Mouse (Mus musculus) neural tube, embryonic 12.5 days (tissue): Measurements from ENCODE around the gene Stt3a. TPM values are rescaled to one million over a fixed set of nuclear protein-coding genes. Genes with fewer than 3 reads are reported as not detected.
A peak's percentile ranks its signal among the peaks of the same experiment; 100 is the strongest.

Experiments used
- ATAC-seq: fragments of 200-750 bp; cut with Nextera tagmentation; 2 replicates; pipeline ENCODE4 v1.8.0; 2017; ENCODE audit warnings: low read depth, mild to moderate bottlenecking, moderate TSS enrichment, moderate library complexity; ENCODE audit not compliant: low FRiP score
- H3K27ac ChIP-seq: fragments of 300-500 bp; sonication (generic); 2 replicates; pipeline ENCODE4 v1.5.1; 2016
- H3K27me3 ChIP-seq: fragments of 300-500 bp; sonication (generic); replicated peaks from 2 replicates; pipeline ENCODE4 v1.6.1; 2016; ENCODE audit warnings: mild to moderate bottlenecking
- H3K36me3 ChIP-seq: fragments of 300-500 bp; sonication (generic); 2 replicates; pipeline ENCODE4 v1.6.1; 2016; ENCODE audit warnings: mild to moderate bottlenecking
- H3K4me1 ChIP-seq: fragments of 300-500 bp; sonication (generic); 2 replicates; pipeline ENCODE4 v1.6.1; 2016
- H3K4me2 ChIP-seq: fragments of 300-500 bp; sonication (generic); replicated peaks from 2 replicates; pipeline ENCODE4 v1.6.1; 2016; ENCODE audit warnings: mild to moderate bottlenecking
- H3K4me3 ChIP-seq: fragments of 300-500 bp; sonication (generic); 2 replicates; pipeline ENCODE4 v1.5.1; 2016
- H3K9ac ChIP-seq: fragments of 300-500 bp; sonication (generic); 2 replicates; pipeline ENCODE4 v1.6.1; 2016; ENCODE audit warnings: mild to moderate bottlenecking
- H3K9me3 ChIP-seq: fragments of 300-500 bp; sonication (generic); 2 replicates; pipeline ENCODE4 v1.6.1; 2016; ENCODE audit warnings: mild to moderate bottlenecking
- WGBS: fragments of 180-500 bp; shearing (Covaris S2); methylation state at CpG from one replicate; pipeline ENCODE4 v1.1.7; 2016; 5-methylcytosine and 5-hydroxymethylcytosine counted together
- polyA plus RNA-seq: library from polyadenylated mRNA; unstranded; fragments of >200 nt; fragmentation: Nextera tagmentation; extraction: Ambion mirVana; gene quantifications from 2 replicates; pipeline ENCODE4 v1.2.1, GENCODE M21; 2016

Gene Stt3a
- polyA plus RNA-seq, 1 experiment from 2014 or later, result 144 TPM

GRCm38 (mm10) chr9:36794487-36794886, 27.0 kb upstream of the Stt3a start:
- peaks cover 8% of the 10 kb centered on the region for H3K4me1 ChIP-seq
- H3K9me3 ChIP-seq, result no peaks in the 10 kb centered on the region
- H3K4me2 ChIP-seq, result no peak overlapping the region
- WGBS, result 80% methylated on average over 2 of the region's 2 CpGs
- peaks cover 26% of the 10 kb centered on the region for H3K36me3 ChIP-seq
- no peak overlapping the region for H3K9ac ChIP-seq
- no peaks in the 10 kb centered on the region for H3K27me3 ChIP-seq
- no peak overlapping the region for H3K4me3 ChIP-seq
- ATAC-seq, result no peak
- H3K27ac ChIP-seq, result no peak overlapping the region

- Histone ChIP-seq H3K36me3 (peaks cover 47% of the 10 kb centered on the region), H3K9ac (no peak overlapping the region), H3K4me1 (peaks cover 8% of the 10 kb centered on the region), H3K4me3 (no peak overlapping the region), H3K9me3 (no peaks in the 10 kb centered on the region), H3K4me2 (no peak overlapping the region), H3K27ac (no peak overlapping the region), H3K27me3 (no peaks in the 10 kb centered on the region)
- no peak for ATAC-seq
- 91% methylated on average over 3 of the region's 3 CpGs for WGBS
Measured at GRCm38 (mm10) chr9:36792191-36792590, 24.7 kb upstream of the Stt3a start.

DNA sequence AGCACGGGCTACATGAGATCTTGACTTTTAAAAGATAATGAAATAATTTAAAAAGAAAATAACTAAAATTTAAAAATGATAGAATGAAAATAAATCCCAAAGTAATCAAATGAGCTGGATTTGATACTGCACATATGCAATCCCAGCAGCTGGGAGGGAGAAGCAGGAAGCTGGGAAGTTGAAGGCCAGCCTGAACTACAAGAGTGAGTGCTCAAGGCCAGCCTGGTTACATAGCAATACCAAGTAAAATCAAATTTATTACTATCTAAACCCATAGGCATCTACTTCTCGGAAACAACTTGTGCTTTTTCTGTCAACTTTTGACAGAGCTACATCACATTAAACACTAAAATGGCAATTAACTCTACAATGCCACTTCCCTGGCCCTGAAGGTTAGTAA, 16.4 kb upstream of the Stt3a start:
- Histone ChIP-seq H3K27ac (no peak overlapping the region), H3K4me3 (no peak overlapping the region), H3K9me3 (no peaks in the 10 kb centered on the region), H3K9ac (no peak overlapping the region), H3K4me1 (no peaks in the 10 kb centered on the region), H3K4me2 (no peak overlapping the region), H3K27me3 (no peaks in the 10 kb centered on the region), H3K36me3 (peaks cover 70% of the 10 kb centered on the region)
- 92% methylated on average over 2 of the region's 2 CpGs for WGBS
- no peak for ATAC-seq

GRCm38 (mm10) chr9:36769048-36769413, 1.6 kb upstream of the Stt3a start:
- 89% methylated on average over 1 of the region's 1 CpGs for WGBS
- H3K27me3 ChIP-seq, result no peaks in the 10 kb centered on the region
- peaks cover 2% of the 10 kb centered on the region for H3K36me3 ChIP-seq
- peak overlapping the region; percentile 76 for H3K4me2 ChIP-seq
- H3K4me3 ChIP-seq, result no peak overlapping the region
- no peak overlapping the region for H3K9ac ChIP-seq
- no peak for ATAC-seq
- no peak overlapping the region for H3K27ac ChIP-seq
- peaks cover 16% of the 10 kb centered on the region; the same call in 1 of the 2 replicates for H3K4me1 ChIP-seq
- H3K9me3 ChIP-seq, result no peaks in the 10 kb centered on the region

- Histone ChIP-seq H3K4me2 (peak overlapping the region; percentile 76), H3K27me3 (no peaks in the 10 kb centered on the region), H3K36me3 (peaks cover 7% of the 10 kb centered on the region), H3K27ac (peak overlapping the region; percentile 50; the same call in 1 of the 2 replicates), H3K4me3 (peak overlapping the region; percentile 96), H3K9ac (peak overlapping the region; percentile 77), H3K4me1 (peaks cover 16% of the 10 kb centered on the region; the same call in 1 of the 2 replicates), H3K9me3 (no peaks in the 10 kb centered on the region)
- ATAC-seq, result peak; percentile 27
- 14% methylated on average over 25 of the region's 25 CpGs for WGBS
Measured at GRCm38 (mm10) chr9:36768156-36769047, 923 bp upstream of the Stt3a start.

- H3K4me2 ChIP-seq, result no peak overlapping the region
- no peaks in the 10 kb centered on the region for H3K27me3 ChIP-seq
- H3K4me1 ChIP-seq, result peaks cover 16% of the 10 kb centered on the region; the same call in 1 of the 2 replicates
- no peak overlapping the region for H3K27ac ChIP-seq
- no peak for ATAC-seq
- H3K36me3 ChIP-seq, result peaks cover 28% of the 10 kb centered on the region
- 97% methylated on average over 1 of the region's 1 CpGs for WGBS
- no peak overlapping the region for H3K9ac ChIP-seq
- no peaks in the 10 kb centered on the region for H3K9me3 ChIP-seq
- no peak overlapping the region for H3K4me3 ChIP-seq
Measured at GRCm38 (mm10) chr9:36764378-36764777, 3.1 kb downstream of the Stt3a start.

DNA sequence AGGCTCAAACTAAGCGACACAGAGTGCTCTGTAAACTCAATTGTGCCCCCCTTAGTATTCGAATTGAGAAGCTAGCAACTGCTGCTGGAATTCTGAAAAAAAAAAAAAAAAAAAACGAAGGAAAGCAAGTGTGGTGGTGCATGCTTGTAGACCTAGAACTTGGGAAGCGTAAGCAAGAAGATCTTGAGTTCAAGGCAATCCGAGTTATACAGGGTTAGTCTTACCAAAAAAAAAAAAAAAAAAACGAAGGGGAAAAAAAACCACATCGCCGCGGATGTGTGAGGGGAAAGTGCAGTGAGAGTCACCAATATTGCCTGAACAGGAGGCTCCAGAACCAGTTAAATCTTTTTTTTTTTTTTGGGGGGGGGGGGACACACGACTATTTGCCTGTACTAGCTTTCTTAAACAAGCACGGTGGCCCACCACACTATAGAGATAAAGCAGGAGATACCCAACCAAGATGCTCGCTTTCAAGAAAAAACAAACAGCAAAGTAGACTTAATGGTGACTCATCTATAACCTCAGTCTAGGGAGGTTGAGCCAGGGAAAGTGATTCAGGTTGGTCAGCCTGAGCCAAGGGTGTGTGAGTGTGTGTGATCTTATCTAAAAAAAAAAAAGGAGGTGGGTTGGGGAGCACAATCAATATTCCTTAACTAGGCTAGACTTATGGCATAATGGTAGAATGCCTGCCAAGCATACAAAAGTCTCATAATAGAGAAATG, 40.3 kb downstream of the Stt3a start, which contains the start of gene Chek1:
Gene Chek1, minus strand, starts transcription at position 32 of the 722 bp plus-strand sequence.
- WGBS, result 7% methylated on average over 12 of the region's 12 CpGs
- Histone ChIP-seq H3K9ac (peak within 1 kb of the TSS; percentile 60), H3K36me3 (peaks cover 4% of the 10 kb centered on the region; the same call in 1 of the 2 replicates), H3K27ac (peak within 1 kb of the TSS; percentile 64; the same call in 1 of the 2 replicates), H3K4me3 (peak within 1 kb of the TSS; percentile 67), H3K27me3 (no peaks in the 10 kb centered on the region), H3K4me2 (peak within 1 kb of the TSS; percentile 98), H3K9me3 (no peaks in the 10 kb centered on the region), H3K4me1 (peaks cover 12% of the 10 kb centered on the region)
- no peak for ATAC-seq

DNA sequence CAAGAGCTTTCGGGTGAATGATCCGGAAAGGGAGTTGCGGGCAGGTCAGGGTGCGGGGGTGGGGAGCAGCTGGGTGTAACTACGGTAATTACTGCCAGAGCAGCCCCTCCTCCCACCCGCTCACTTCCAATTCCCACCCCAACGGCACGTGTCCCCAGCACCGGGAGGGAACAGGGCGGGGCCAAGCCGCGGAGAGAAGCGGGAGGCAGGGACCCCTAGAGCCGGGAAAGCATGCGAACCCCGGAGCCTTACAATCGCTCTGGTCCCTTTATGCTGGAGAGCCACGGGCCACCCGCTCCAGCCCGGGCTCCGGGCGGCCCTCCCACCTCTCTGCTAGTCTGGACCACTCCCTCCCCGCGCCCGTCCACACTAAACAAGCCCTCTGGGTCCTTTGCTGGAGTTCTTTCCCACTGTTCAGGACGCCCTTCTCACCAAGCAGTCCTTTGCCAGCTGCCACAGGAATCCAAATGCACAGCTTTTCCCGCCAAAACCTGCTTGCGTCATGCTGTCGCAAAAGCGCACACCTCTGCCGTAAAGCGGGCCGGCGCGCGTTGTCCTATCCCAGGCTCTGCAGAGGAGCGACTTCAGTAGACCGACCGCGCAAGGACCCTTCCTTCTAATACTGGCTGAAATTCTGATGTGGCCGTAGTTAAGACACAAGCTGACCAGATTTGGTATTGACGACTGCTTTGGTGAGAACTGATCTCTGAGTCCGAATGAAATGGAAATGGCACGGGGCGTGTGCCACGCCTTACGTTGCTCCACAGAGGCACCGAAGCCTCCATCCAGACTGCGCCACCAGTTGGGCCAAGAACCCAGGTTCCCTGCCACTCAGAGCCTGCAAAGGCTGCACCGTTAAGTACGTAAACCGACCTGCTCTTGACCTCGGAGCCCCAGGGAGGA, 41.1 kb downstream of the Stt3a start:
- ATAC-seq, result peak; percentile 95
- Histone ChIP-seq H3K27ac (peak overlapping the region; percentile 64; the same call in 1 of the 2 replicates), H3K4me1 (peaks cover 12% of the 10 kb centered on the region), H3K4me2 (peak overlapping the region; percentile 98), H3K27me3 (no peaks in the 10 kb centered on the region), H3K9me3 (no peaks in the 10 kb centered on the region), H3K4me3 (peak overlapping the region; percentile 67), H3K9ac (peak overlapping the region; percentile 60), H3K36me3 (peaks cover 12% of the 10 kb centered on the region)
- WGBS, result under 1% methylated on average over 53 of the region's 53 CpGs

DNA sequence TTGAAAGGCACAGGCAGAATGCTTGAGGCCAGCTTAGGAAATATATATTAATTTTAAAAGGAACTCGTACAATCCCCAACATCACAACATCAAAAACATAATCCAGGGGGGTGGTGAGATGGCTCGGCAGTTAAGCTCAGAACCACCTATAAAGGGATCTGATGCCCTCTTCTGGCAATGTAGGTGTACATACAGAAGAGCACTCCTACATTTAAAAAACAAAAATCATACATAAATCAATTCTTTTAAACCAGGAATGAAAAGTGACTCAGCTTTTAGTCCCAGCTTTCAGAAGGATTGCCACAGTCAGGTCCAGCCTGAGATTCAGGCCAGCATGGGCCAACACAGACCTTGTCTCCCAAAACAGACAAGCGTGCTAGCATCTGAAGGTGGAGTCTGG, 50.9 kb downstream of the Stt3a start:
- WGBS, result 87% methylated on average over 3 of the region's 3 CpGs
- H3K27me3 ChIP-seq, result no peaks in the 10 kb centered on the region
- no peak for ATAC-seq

GRCm38 (mm10) chr9:36707304-36707703, 60.2 kb downstream of the Stt3a start:
- no peaks in the 10 kb centered on the region for H3K9me3 ChIP-seq
- no peak for ATAC-seq
- no peak overlapping the region for H3K4me3 ChIP-seq
- no peak overlapping the region for H3K9ac ChIP-seq
- H3K36me3 ChIP-seq, result peaks cover 5% of the 10 kb centered on the region
- no peaks in the 10 kb centered on the region for H3K27me3 ChIP-seq
- H3K27ac ChIP-seq, result no peak overlapping the region
- no peaks in the 10 kb centered on the region for H3K4me1 ChIP-seq
- 93% methylated on average over 6 of the region's 6 CpGs for WGBS
- H3K4me2 ChIP-seq, result no peak overlapping the region

More for the DNA sequence above, 50.9 kb downstream of the Stt3a start:
- Histone ChIP-seq H3K4me2 (no peak overlapping the region), H3K4me3 (no peak overlapping the region), H3K9me3 (no peaks in the 10 kb centered on the region), H3K27ac (no peak overlapping the region), H3K4me1 (no peaks in the 10 kb centered on the region), H3K9ac (no peak overlapping the region), H3K36me3 (peaks cover 26% of the 10 kb centered on the region)

GRCm38 (mm10) chr9:36705923-36706322, 61.6 kb downstream of the Stt3a start:
- Histone ChIP-seq H3K4me2 (no peak overlapping the region), H3K4me1 (no peaks in the 10 kb centered on the region), H3K36me3 (peaks cover 5% of the 10 kb centered on the region), H3K27ac (no peak overlapping the region), H3K9ac (no peak overlapping the region), H3K4me3 (no peak overlapping the region), H3K9me3 (no peaks in the 10 kb centered on the region), H3K27me3 (no peaks in the 10 kb centered on the region)
- 88% methylated on average over 3 of the region's 3 CpGs for WGBS
- no peak for ATAC-seq
